Mouse (Mus musculus) hindbrain, embryonic 11.5 days (tissue): ENCODE results near the gene Stra6. TPM values are rescaled to one million over a fixed set of nuclear protein-coding genes. Genes with fewer than 3 reads are reported as not detected.

Experiments used
- ATAC-seq: fragments of 200-750 bp; cut with Nextera tagmentation; 2 replicates; pipeline ENCODE4 v1.8.0; 2017; ENCODE audit warnings: mild to moderate bottlenecking, moderate TSS enrichment, moderate library complexity; ENCODE audit not compliant: low FRiP score
- DNase-seq: peaks from one replicate; pipeline ENCODE4 v3.0.0-alpha.2; 2015; ENCODE audit warnings: low spot score
- H3K27ac ChIP-seq: fragments of 300-500 bp; sonication (generic); 2 replicates; pipeline ENCODE4 v1.5.1; 2014; ENCODE audit warnings: mild to moderate bottlenecking, low read depth, low read length
- H3K27me3 ChIP-seq: fragments of 300-500 bp; sonication (generic); 2 replicates; pipeline ENCODE4 v1.6.1; 2014; ENCODE audit warnings: mild to moderate bottlenecking, low read length, moderate library complexity, mixed read lengths; ENCODE audit not compliant: control insufficient read depth, insufficient read depth
- H3K36me3 ChIP-seq: fragments of 300-500 bp; sonication (generic); 2 replicates; pipeline ENCODE4 v1.6.1; 2014; ENCODE audit warnings: mild to moderate bottlenecking, low read length, moderate library complexity, mixed read lengths; ENCODE audit not compliant: control insufficient read depth, insufficient read depth
- H3K4me1 ChIP-seq: fragments of 300-500 bp; sonication (generic); replicated peaks from 2 replicates; pipeline ENCODE4 v1.6.1; 2014; ENCODE audit warnings: low read length, mixed read lengths; ENCODE audit not compliant: control insufficient read depth, insufficient read depth
- H3K4me2 ChIP-seq: fragments of 300-500 bp; sonication (generic); replicated peaks from 2 replicates; pipeline ENCODE4 v1.6.1; 2014; ENCODE audit warnings: mild to moderate bottlenecking, low read depth, low read length
- H3K4me3 ChIP-seq: fragments of 300-500 bp; sonication (generic); 2 replicates; pipeline ENCODE4 v1.5.1; 2014; ENCODE audit warnings: low read depth, low read length
- H3K9ac ChIP-seq: fragments of 300-500 bp; sonication (generic); 2 replicates; pipeline ENCODE4 v1.6.1; 2014; ENCODE audit warnings: low read depth, low read length
- H3K9me3 ChIP-seq: fragments of 300-500 bp; sonication (generic); 2 replicates; pipeline ENCODE4 v1.6.1; 2016; ENCODE audit warnings: low read length; ENCODE audit not compliant: control insufficient read depth
- WGBS: fragments of 180-500 bp; shearing (Covaris S2); extraction: QIAGEN DNeasy Blood & Tissue Kit; methylation state at CpG from one replicate; pipeline ENCODE4 v1.1.7; 2014; 5-methylcytosine and 5-hydroxymethylcytosine counted together
- polyA plus RNA-seq: library from polyadenylated mRNA; unstranded; fragments of >200 nt; fragmentation: Nextera tagmentation; extraction: Ambion mirVana; gene quantifications from 2 replicates; pipeline ENCODE4 v1.2.1, GENCODE M21; 2014

Stra6 gene
- polyA plus RNA-seq, 1 experiment from 2014 or later: 8.2 TPM

- Histone ChIP-seq H3K9ac (no peak overlapping the region; the same call in 1 of the 2 replicates), H3K4me2 (0 out of 2 replicates have a peak overlapping the region, but pooled peaks have one; percentile 11), H3K9me3 (no peaks in the 10 kb centered on the region), H3K27ac (no peak overlapping the region), H3K27me3 (peaks cover 84% of the 10 kb centered on the region), H3K4me1 (peaks cover 16% of the 10 kb centered on the region), H3K4me3 (peak overlapping the region; percentile 18), H3K36me3 (no peaks in the 10 kb centered on the region)
- under 1% methylated on average over 24 of the region's 24 CpGs for WGBS
- DNase-seq (peak; percentile 20), ATAC-seq (no peak)
Measured at GRCm38 (mm10) chr9:58201091-58201842, 137.7 kb downstream of the Stra6 start.

DNA sequence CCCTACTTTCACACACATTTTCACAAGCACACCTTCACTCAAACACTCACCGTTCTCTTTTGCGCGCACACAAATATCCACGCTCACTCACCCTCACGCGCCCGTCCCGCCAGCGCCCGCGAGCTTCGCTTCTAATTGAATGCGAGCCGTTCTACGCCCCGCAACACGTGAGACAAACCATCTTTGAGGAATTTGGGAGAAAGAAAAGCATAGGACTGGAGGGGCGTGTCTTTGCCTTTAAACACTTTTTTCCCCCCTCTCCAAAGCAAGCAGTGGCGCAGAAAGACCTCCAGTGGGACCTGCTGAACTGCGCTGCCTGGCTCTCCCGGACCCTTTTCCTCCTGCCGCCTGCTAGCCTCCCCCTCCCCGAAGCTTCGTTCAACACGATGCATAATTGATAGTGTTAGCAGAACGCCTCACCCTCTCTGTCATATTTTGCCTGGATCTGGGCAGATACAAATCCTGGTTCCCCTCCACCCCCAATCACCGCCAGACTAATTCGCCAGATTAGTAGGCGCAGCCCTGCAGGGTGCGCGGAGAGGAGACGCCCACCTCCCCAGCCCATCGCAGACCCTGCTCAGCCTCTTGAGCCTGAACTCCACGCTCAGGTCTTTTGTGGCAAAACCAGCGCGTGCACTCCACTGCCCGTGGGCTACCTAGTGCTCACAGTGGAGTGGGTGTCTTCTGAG, 138.4 kb downstream of the Stra6 start:
- H3K4me3 ChIP-seq: peak overlapping the region; percentile 18
- H3K36me3 ChIP-seq: no peaks in the 10 kb centered on the region
- H3K9ac ChIP-seq: peak overlapping the region; percentile 11; the same call in 1 of the 2 replicates
- H3K27ac ChIP-seq: peak overlapping the region; percentile 45
- peaks cover 16% of the 10 kb centered on the region for H3K4me1 ChIP-seq
- H3K4me2 ChIP-seq: peak overlapping the region; percentile 22
- peaks cover 77% of the 10 kb centered on the region for H3K27me3 ChIP-seq
- ATAC-seq: no peak
- no peak for DNase-seq
- H3K9me3 ChIP-seq: no peaks in the 10 kb centered on the region
- WGBS: under 1% methylated on average over 37 of the region's 37 CpGs

- Histone ChIP-seq H3K4me3 (no peak overlapping the region), H3K36me3 (no peaks in the 10 kb centered on the region), H3K27me3 (peaks cover 68% of the 10 kb centered on the region), H3K9ac (no peak overlapping the region; the same call in 1 of the 2 replicates), H3K9me3 (no peaks in the 10 kb centered on the region), H3K4me2 (peak overlapping the region; percentile 36), H3K4me1 (peaks cover 15% of the 10 kb centered on the region), H3K27ac (peak overlapping the region; percentile 45)
- no peak for ATAC-seq
- DNase-seq: peak; percentile 48
- 4% methylated on average over 14 of the region's 14 CpGs for WGBS
Measured at GRCm38 (mm10) chr9:58202676-58203453, 139.3 kb downstream of the Stra6 start.

Other genes starting within 250 kb of the Stra6 start
- gene Arid3b, start 227.0 kb upstream of the Stra6 start, polyA plus RNA-seq: 21.9 and 27.7 TPM in 2 replicates
- gene Ubl7, start 152.8 kb upstream of the Stra6 start, polyA plus RNA-seq: 121 and 122 TPM in 2 replicates
- gene Sema7a, start 123.7 kb upstream of the Stra6 start, polyA plus RNA-seq: 2.0 and 3.6 TPM in 2 replicates
- gene Cyp11a1, start 57.4 kb upstream of the Stra6 start, polyA plus RNA-seq: not detected in 2 replicates
- 0.31 and 0.99 TPM in 2 replicates for gene Ccdc33, start 55.0 kb downstream of the Stra6 start, polyA plus RNA-seq
- 15.5 and 16.7 TPM in 2 replicates for gene Islr, start 140.5 kb downstream of the Stra6 start, polyA plus RNA-seq
- 5.5 and 6.7 TPM in 2 replicates for gene Islr2, start 140.5 kb downstream of the Stra6 start, polyA plus RNA-seq
- 6.4 and 8.3 TPM in 2 replicates for gene Pml, start 186.0 kb downstream of the Stra6 start, polyA plus RNA-seq
- gene Stoml1, start 189.4 kb downstream of the Stra6 start, polyA plus RNA-seq: 31.2 and 35.7 TPM in 2 replicates
- gene Loxl1, start 249.4 kb downstream of the Stra6 start, polyA plus RNA-seq: 11.0 and 11.9 TPM in 2 replicates